In the genomic region with DNA sequence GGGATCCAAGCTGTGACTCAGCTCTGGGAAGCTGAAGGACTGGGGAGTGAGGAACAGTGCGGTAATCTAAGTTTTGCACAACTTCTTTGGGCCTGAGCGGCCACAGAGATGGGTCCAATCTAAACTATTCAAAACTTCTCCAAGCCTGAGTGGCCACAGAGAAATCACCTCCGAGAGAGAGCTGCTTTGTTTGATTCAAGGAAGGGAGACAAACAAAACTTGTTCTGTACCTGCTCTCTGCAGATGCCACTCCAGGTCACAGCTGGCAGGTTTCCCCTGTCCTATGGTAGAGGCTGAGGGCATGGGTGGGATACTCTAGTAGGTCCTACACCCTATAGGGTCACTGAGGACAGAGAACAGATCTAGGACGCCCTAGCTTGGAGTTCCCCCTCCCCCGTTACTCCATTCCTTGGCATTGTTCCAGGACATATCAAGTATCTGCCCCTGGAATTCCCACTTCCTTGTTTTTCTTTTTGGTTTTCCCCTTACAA, we compare ENCODE assay signal across 8 mouse cellular contexts.
DNase-seq lines count a peak whose midpoint lies in the region; ATAC-seq and TF ChIP-seq lines count a peak whose summit lies in the region.

No protein-coding gene starts in this region.

- no peak for TF ChIP-seq EP300 in liver, postnatal 0 days (IDR thresholded peaks at IDR 0.05; ENCODE audit: low read depth)

- no peaks in the 10 kb centered on the region for H3K9me3 ChIP-seq in liver, postnatal 0 days (ENCODE audit: low read length)
- H3K9me3 ChIP-seq in liver, embryonic 11.5 days (ENCODE audit: control insufficient read depth, low read length) = no peaks in the 10 kb centered on the region
- no peaks in the 10 kb centered on the region for H3K9me3 ChIP-seq in embryonic facial prominence, embryonic 11.5 days (replicated peaks; ENCODE audit: control insufficient read depth, low read length)
- H3K9me3 ChIP-seq in hindbrain, embryonic 16.5 days (ENCODE audit: control insufficient read depth, low read length) = no peaks in the 10 kb centered on the region

- no peak for DNase-seq in liver, postnatal 0 days
- no peak for DNase-seq in liver, embryonic 11.5 days (ENCODE audit: low spot score)
- DNase-seq in embryonic facial prominence, embryonic 11.5 days (ENCODE audit: low spot score) = peak; percentile 62
- peak; percentile 54 for DNase-seq in mesoderm, embryonic 11.5 days (ENCODE audit: low read depth, low spot score)
- no peak for DNase-seq in ovary, postnatal 14 days (ENCODE audit: low spot score)
- DNase-seq in right cerebral cortex, postnatal 14 days = no peak
- DNase-seq in c-Kit-positive CD71-positive TER-119-positive erythroid progenitor cells, embryonic 14.5 days (ENCODE audit: low spot score) = no peak

- no peak overlapping the region for H3K4me3 ChIP-seq in liver, postnatal 0 days (ENCODE audit: low read depth, low read length)
- H3K4me3 ChIP-seq in liver, embryonic 11.5 days (ENCODE audit: low read depth, low read length) = no peak overlapping the region
- H3K4me3 ChIP-seq in embryonic facial prominence, embryonic 11.5 days (ENCODE audit: low read depth, low read length) = no peak overlapping the region
- no peak overlapping the region; the same call in 1 of the 2 replicates for H3K4me3 ChIP-seq in hindbrain, embryonic 16.5 days (ENCODE audit: low read length)

- H3K9ac ChIP-seq in liver, postnatal 0 days (replicated peaks) = no peak overlapping the region
- H3K9ac ChIP-seq in liver, embryonic 11.5 days (ENCODE audit: low read depth, low read length) = no peak overlapping the region
- H3K9ac ChIP-seq in embryonic facial prominence, embryonic 11.5 days (replicated peaks; ENCODE audit: low read length) = no peak overlapping the region
- H3K9ac ChIP-seq in hindbrain, embryonic 16.5 days (ENCODE audit: low read depth, low read length) = peak overlapping the region; percentile 33; the same call in 1 of the 2 replicates

- peak overlapping the region; percentile 26; the same call in 1 of the 2 replicates for H3K4me2 ChIP-seq in liver, postnatal 0 days (ENCODE audit: low read depth, low read length)
- no peak overlapping the region for H3K4me2 ChIP-seq in liver, embryonic 11.5 days
- no peak overlapping the region; the same call in 1 of the 2 replicates for H3K4me2 ChIP-seq in embryonic facial prominence, embryonic 11.5 days (ENCODE audit: low read depth, low read length)
- H3K4me2 ChIP-seq in hindbrain, embryonic 16.5 days (ENCODE audit: low read length) = peak overlapping the region; percentile 34

- H3K27me3 ChIP-seq in liver, postnatal 0 days (ENCODE audit: insufficient read depth, low read length) = no peaks in the 10 kb centered on the region
- H3K27me3 ChIP-seq in liver, embryonic 11.5 days (replicated peaks; ENCODE audit: control insufficient read depth, insufficient read depth, low read length) = no peaks in the 10 kb centered on the region
- no peaks in the 10 kb centered on the region for H3K27me3 ChIP-seq in embryonic facial prominence, embryonic 11.5 days (ENCODE audit: control insufficient read depth, insufficient read depth, low read length)
- H3K27me3 ChIP-seq in hindbrain, embryonic 16.5 days (replicated peaks; ENCODE audit: control insufficient read depth, insufficient read depth, low read length) = no peaks in the 10 kb centered on the region

- H3K36me3 ChIP-seq in liver, postnatal 0 days (replicated peaks; ENCODE audit: insufficient read depth, low read length) = no peaks in the 10 kb centered on the region
- no peaks in the 10 kb centered on the region for H3K36me3 ChIP-seq in liver, embryonic 11.5 days (ENCODE audit: control insufficient read depth, insufficient read depth, low read length)
- no peaks in the 10 kb centered on the region for H3K36me3 ChIP-seq in embryonic facial prominence, embryonic 11.5 days (replicated peaks; ENCODE audit: control insufficient read depth, insufficient read depth, low read depth, low read length)
- H3K36me3 ChIP-seq in hindbrain, embryonic 16.5 days (ENCODE audit: control insufficient read depth, insufficient read depth, low read length) = no peaks in the 10 kb centered on the region

- TF ChIP-seq CTCF in liver, postnatal 0 days (IDR thresholded peaks at IDR 0.05; ENCODE audit: low read depth) = no peak

- no peak for ATAC-seq in liver, postnatal 0 days
- no peak for ATAC-seq in liver, embryonic 11.5 days (replicated peaks; ENCODE audit: low FRiP score)
- no peak for ATAC-seq in embryonic facial prominence, embryonic 11.5 days (replicated peaks; ENCODE audit: insufficient number of reproducible peaks, low FRiP score, low TSS enrichment, low read depth)
- ATAC-seq in hindbrain, embryonic 16.5 days = no peak

- peaks cover 32% of the 10 kb centered on the region for H3K4me1 ChIP-seq in liver, postnatal 0 days (ENCODE audit: insufficient read depth)
- peaks cover 34% of the 10 kb centered on the region for H3K4me1 ChIP-seq in liver, embryonic 11.5 days (replicated peaks; ENCODE audit: control insufficient read depth, insufficient read depth, low read length)
- H3K4me1 ChIP-seq in embryonic facial prominence, embryonic 11.5 days (ENCODE audit: control insufficient read depth, insufficient read depth, low read length) = peaks cover 16% of the 10 kb centered on the region
- peaks cover 29% of the 10 kb centered on the region for H3K4me1 ChIP-seq in hindbrain, embryonic 16.5 days (ENCODE audit: control insufficient read depth, insufficient read depth, low read depth, low read length)

- WGBS in liver, postnatal 0 days (ENCODE audit: insufficient replicate concordance) = 62% methylated on average over 5 of the region's 5 CpGs
- WGBS in liver, embryonic 11.5 days = 74% methylated on average over 5 of the region's 5 CpGs
- 51% methylated on average over 5 of the region's 5 CpGs for WGBS in embryonic facial prominence, embryonic 11.5 days
- WGBS in hindbrain, embryonic 16.5 days = 46% methylated on average over 5 of the region's 5 CpGs

- H3K27ac ChIP-seq in liver, postnatal 0 days (ENCODE audit: low read depth) = 0 out of 2 replicates have a peak overlapping the region, but pooled peaks have one; percentile 22
- H3K27ac ChIP-seq in liver, embryonic 11.5 days (ENCODE audit: low read depth, low read length) = no peak overlapping the region
- H3K27ac ChIP-seq in embryonic facial prominence, embryonic 11.5 days (replicated peaks; ENCODE audit: low read depth, low read length) = no peak overlapping the region
- no peak overlapping the region for H3K27ac ChIP-seq in hindbrain, embryonic 16.5 days (ENCODE audit: low read depth, low read length)

Comparison
In these comparisons a context has a peak if more than half of its experiments do, and no peak if none do; other contexts are left out.
1. H3K4me2 ChIP-seq: peak in liver, postnatal 0 days (single experiment) and hindbrain, embryonic 16.5 days (single experiment); none in liver, embryonic 11.5 days (single experiment) and embryonic facial prominence, embryonic 11.5 days (single experiment).
2. DNase-seq: peak in embryonic facial prominence, embryonic 11.5 days (single experiment) and mesoderm, embryonic 11.5 days (single experiment); none in liver, postnatal 0 days (single experiment), liver, embryonic 11.5 days (single experiment), ovary, postnatal 14 days (single experiment), right cerebral cortex, postnatal 14 days (single experiment) and c-Kit-positive CD71-positive TER-119-positive erythroid progenitor cells, embryonic 14.5 days (single experiment).